Mouse (Mus musculus): ENCODE measurements at regions not wholly inside any gene's neighbourhood (a gene's known extent, or its start where the extent isn't known, plus 50 kb on each side); places are given as distances from the start of the nearest gene placed in this dataset.
"Not testable (repeated sequence)": the region's sequence is repeated elsewhere in the genome, so short reads cannot be mapped to it uniquely, and the experiment has no call there.

DNA sequence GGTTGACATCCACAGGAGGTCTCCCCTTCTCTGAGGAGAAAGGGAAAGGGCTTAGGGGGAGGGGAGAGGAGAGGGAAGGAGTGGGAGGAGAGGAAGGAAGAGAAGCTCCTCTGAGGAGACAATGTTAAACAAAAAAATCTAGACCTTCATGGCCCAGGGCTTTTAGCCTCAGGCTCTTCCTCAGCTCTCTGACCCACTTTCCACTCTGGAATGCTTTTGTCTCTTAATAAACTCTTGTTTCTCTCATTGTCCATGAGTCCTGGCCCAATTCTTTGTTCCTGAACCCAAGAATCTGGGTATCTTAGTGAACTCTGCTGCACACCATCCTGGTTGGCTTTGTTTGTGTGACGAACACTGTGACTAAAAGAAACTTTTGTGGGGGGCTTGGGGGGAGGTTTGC lies 325.0 kb downstream of the Eipr1 start:
- H3K79me2 ChIP-seq (ENCODE audit: control insufficient read depth, insufficient read depth), result no peaks in the 10 kb centered on the region
- no peak overlapping the region for H3K4me3 ChIP-seq
- TF ChIP-seq POLR2AphosphoS2 (IDR thresholded peaks at IDR 0.05; ENCODE audit: insufficient read length, low read depth), result no peak
- no peak for TF ChIP-seq TCF12 (IDR thresholded peaks at IDR 0.05; ENCODE audit: insufficient read depth, poor library complexity, severe bottlenecking)
- no peak for TF ChIP-seq USF1 (IDR thresholded peaks at IDR 0.05; ENCODE audit: low read depth)
- no peak for TF ChIP-seq POLR2A (IDR thresholded peaks at IDR 0.05; ENCODE audit: insufficient read length, low read depth)
- TF ChIP-seq MYOG (IDR thresholded peaks at IDR 0.05; ENCODE audit: control insufficient read depth in 1 of 3, insufficient read depth in 1 of 3, insufficient read length in 2 of 3, low read depth in 2 of 3), result no peak
- no peak for TF ChIP-seq E2F4 (IDR thresholded peaks at IDR 0.05; ENCODE audit: insufficient read depth)
- no peak for TF ChIP-seq SRF (IDR thresholded peaks at IDR 0.05; ENCODE audit: control insufficient read depth, insufficient read length, low read depth)
- no peak for TF ChIP-seq TCF3 (IDR thresholded peaks at IDR 0.05; ENCODE audit: insufficient read length, low read depth)
- TF ChIP-seq REST (IDR thresholded peaks at IDR 0.05; ENCODE audit: insufficient read depth, insufficient read length), result no peak
- no peak for TF ChIP-seq CEBPB (IDR thresholded peaks at IDR 0.05; ENCODE audit: insufficient read depth, poor library complexity, severe bottlenecking)
- H3ac ChIP-seq (ENCODE audit: control insufficient read depth, insufficient read length), result no peak overlapping the region
- H3K36me3 ChIP-seq (ENCODE audit: control insufficient read depth, insufficient read depth), result no peaks in the 10 kb centered on the region
- no peak overlapping the region for H3K4me2 ChIP-seq (ENCODE audit: low read depth)
- no peaks in the 10 kb centered on the region for H3K27me3 ChIP-seq (ENCODE audit: control insufficient read depth, insufficient read depth, insufficient read length)

DNA sequence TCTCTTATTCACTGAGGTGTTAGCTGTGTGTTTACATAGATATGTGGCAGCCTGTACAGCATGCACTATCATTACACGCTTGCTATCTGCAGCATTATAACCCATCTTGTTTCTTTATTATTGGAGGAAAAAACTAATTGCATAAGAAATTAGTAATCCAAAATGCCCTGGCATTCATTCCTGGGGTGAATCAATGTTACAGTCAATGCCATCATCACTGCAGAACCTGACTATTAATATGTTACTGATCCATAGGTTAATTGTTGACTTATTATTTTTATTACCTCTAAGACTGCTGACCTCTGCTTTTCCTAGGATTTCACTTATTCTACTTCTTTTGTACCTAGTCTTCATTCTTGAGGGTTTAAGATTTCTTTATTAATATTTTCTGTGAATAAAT lies 327.4 kb downstream of the Eipr1 start:
- no peak overlapping the region for H3K4me3 ChIP-seq
- no peak overlapping the region for H3K4me2 ChIP-seq (ENCODE audit: low read depth)
- no peaks in the 10 kb centered on the region for H3K27me3 ChIP-seq (ENCODE audit: control insufficient read depth, insufficient read depth, insufficient read length)
- TF ChIP-seq POLR2AphosphoS2 (IDR thresholded peaks at IDR 0.05; ENCODE audit: insufficient read length, low read depth) (no peak), SRF (IDR thresholded peaks at IDR 0.05; ENCODE audit: control insufficient read depth, insufficient read length, low read depth) (no peak), MYOG (IDR thresholded peaks at IDR 0.05; ENCODE audit: control insufficient read depth in 1 of 3, insufficient read depth in 1 of 3, insufficient read length in 2 of 3, low read depth in 2 of 3) (no peak), E2F4 (IDR thresholded peaks at IDR 0.05; ENCODE audit: insufficient read depth) (no peak), MYOD1 (IDR thresholded peaks at IDR 0.05; ENCODE audit: control insufficient read depth in 1 of 3, insufficient read length in 2 of 3, low read depth in 2 of 3) (no peak), MAX (IDR thresholded peaks at IDR 0.05; ENCODE audit: low read depth) (no peak), CEBPB (IDR thresholded peaks at IDR 0.05; ENCODE audit: insufficient read depth, poor library complexity, severe bottlenecking) (no peak), TCF3 (IDR thresholded peaks at IDR 0.05; ENCODE audit: insufficient read length, low read depth) (no peak)
- no peaks in the 10 kb centered on the region for H3K79me2 ChIP-seq (ENCODE audit: control insufficient read depth, insufficient read depth)
- H3ac ChIP-seq (ENCODE audit: control insufficient read depth, insufficient read length), result no peak overlapping the region
- no peaks in the 10 kb centered on the region for H3K36me3 ChIP-seq (ENCODE audit: control insufficient read depth, insufficient read depth)

DNA sequence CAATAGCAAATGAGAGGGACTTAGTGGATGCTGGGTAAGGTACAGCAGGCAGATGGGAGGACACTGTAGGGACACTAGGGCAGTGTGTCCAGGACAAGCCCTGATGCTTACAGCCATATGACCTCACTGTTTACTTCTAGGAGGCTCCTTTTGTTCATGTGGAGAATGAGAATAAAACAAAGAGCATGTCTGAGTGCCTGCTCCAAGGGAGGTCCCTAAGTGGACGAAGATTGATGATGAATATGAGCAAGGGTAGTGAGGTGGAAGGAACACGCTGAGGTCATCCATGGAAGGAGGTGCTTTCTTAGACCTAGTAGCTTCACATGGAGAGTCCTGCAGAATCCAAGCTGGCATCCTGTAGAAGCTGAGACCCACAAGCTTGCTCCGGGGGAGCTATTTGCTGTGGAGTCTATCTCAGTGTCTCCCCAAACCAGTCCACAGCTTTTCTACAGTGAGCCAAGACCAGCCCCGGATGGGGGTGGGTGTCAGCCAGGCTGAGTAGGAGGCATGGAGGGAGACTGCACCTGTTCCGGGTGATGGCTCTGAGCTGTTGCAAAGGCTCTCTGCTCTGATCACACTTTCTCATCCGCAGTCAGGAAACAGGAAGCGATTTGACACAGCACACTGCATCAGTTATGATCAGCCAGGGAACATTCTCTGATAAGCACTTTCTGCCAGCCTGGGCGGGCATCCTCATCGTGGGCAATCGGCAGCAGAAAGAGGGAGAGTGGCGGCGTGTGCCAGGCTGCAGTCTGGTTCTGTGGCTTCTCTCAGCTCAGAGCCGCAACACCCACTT lies 332.0 kb downstream of the Eipr1 start:
- no peak overlapping the region for H3K4me3 ChIP-seq
- no peaks in the 10 kb centered on the region for H3K36me3 ChIP-seq (ENCODE audit: control insufficient read depth, insufficient read depth)
- H3K4me2 ChIP-seq (ENCODE audit: low read depth), result no peak overlapping the region
- no peak overlapping the region for H3ac ChIP-seq (ENCODE audit: control insufficient read depth, insufficient read length)
- no peaks in the 10 kb centered on the region for H3K27me3 ChIP-seq (ENCODE audit: control insufficient read depth, insufficient read depth, insufficient read length)
- H3K79me2 ChIP-seq (ENCODE audit: control insufficient read depth, insufficient read depth), result no peaks in the 10 kb centered on the region
- TF ChIP-seq E2F4 (IDR thresholded peaks at IDR 0.05; ENCODE audit: insufficient read depth) (no peak), USF1 (IDR thresholded peaks at IDR 0.05; ENCODE audit: low read depth) (no peak), POLR2AphosphoS2 (IDR thresholded peaks at IDR 0.05; ENCODE audit: insufficient read length, low read depth) (no peak), SRF (IDR thresholded peaks at IDR 0.05; ENCODE audit: control insufficient read depth, insufficient read length, low read depth) (no peak)

DNA sequence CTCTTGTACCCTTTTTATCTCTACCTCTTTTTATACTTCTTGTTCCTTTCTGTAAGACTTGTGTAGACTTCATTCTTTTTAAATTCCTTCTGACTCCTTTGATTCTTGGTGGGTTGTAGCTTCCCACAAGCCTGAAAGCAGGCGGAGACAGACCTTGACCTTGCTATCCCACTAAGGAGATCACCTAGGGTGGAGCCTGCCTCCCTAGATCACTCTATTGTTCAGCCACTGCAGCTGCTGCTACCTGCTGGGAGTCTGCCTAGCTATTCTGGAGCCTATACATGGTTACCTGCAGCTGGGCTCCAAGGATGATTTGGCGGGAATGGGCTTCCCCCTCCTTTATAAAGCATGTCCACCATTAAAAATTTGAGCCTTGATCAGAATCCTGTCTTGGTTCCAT lies 335.6 kb downstream of the Eipr1 start:
- H3ac ChIP-seq (ENCODE audit: control insufficient read depth, insufficient read length); H3K4me3 ChIP-seq; H3K4me2 ChIP-seq (ENCODE audit: low read depth); H3K79me2 ChIP-seq (ENCODE audit: control insufficient read depth, insufficient read depth); H3K27me3 ChIP-seq (ENCODE audit: control insufficient read depth, insufficient read depth, insufficient read length); H3K36me3 ChIP-seq (ENCODE audit: control insufficient read depth, insufficient read depth): not testable (repeated sequence)

DNA sequence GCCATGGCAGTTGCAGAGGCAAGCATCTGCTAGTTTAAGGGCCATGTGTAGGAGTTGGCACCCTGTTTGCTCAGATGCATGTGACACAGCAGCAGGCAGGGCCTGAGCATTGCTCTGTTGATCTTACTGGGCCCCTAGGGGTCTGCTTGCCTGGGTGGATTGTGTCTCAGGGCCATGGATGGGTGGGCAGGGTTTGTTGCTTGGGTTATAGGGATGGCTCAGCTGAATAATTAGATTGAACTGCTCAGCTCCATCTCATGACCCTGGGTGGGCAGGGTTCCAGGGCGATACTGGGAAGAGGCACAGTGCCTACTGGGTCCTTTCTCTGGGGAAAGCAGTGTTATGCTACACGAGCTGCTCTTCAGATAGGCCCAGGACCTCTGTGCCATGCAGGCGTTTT lies 338.0 kb downstream of the Eipr1 start:
- no peaks in the 10 kb centered on the region for H3K27me3 ChIP-seq (ENCODE audit: control insufficient read depth, insufficient read depth, insufficient read length)
- no peaks in the 10 kb centered on the region for H3K79me2 ChIP-seq (ENCODE audit: control insufficient read depth, insufficient read depth)
- H3ac ChIP-seq (ENCODE audit: control insufficient read depth, insufficient read length), result no peak overlapping the region
- H3K4me2 ChIP-seq (ENCODE audit: low read depth), result no peak overlapping the region
- no peak overlapping the region for H3K4me3 ChIP-seq
- TF ChIP-seq MYOD1 (IDR thresholded peaks at IDR 0.05; ENCODE audit: control insufficient read depth in 1 of 3, insufficient read length in 2 of 3, low read depth in 2 of 3) (no peak), SRF (IDR thresholded peaks at IDR 0.05; ENCODE audit: control insufficient read depth, insufficient read length, low read depth) (no peak), REST (IDR thresholded peaks at IDR 0.05; ENCODE audit: insufficient read depth, insufficient read length) (no peak), TCF12 (IDR thresholded peaks at IDR 0.05; ENCODE audit: insufficient read depth, poor library complexity, severe bottlenecking) (no peak), POLR2A (IDR thresholded peaks at IDR 0.05; ENCODE audit: insufficient read length, low read depth) (no peak), MAX (IDR thresholded peaks at IDR 0.05; ENCODE audit: low read depth) (no peak), MYOG (IDR thresholded peaks at IDR 0.05; ENCODE audit: control insufficient read depth in 1 of 3, insufficient read depth in 1 of 3, insufficient read length in 2 of 3, low read depth in 2 of 3) (no peak), USF1 (IDR thresholded peaks at IDR 0.05; ENCODE audit: low read depth) (no peak), TCF3 (IDR thresholded peaks at IDR 0.05; ENCODE audit: insufficient read length, low read depth) (no peak)
- H3K36me3 ChIP-seq (ENCODE audit: control insufficient read depth, insufficient read depth), result no peaks in the 10 kb centered on the region
